Mouse (Mus musculus) right cerebral cortex, postnatal 10 days (tissue): ENCODE data around the gene Gprin1.

Source experiments
- DNase-seq, 2 experiments: peaks; one replicate each; pipeline ENCODE4 v3.0.0; 2021; ENCODE audit warnings: low spot score in 2 of 2

Gprin1 gene

GRCm38 (mm10) chr13:54726131-54726530, 23.5 kb downstream of the Gprin1 start:
- no peak for DNase-seq

DNA sequence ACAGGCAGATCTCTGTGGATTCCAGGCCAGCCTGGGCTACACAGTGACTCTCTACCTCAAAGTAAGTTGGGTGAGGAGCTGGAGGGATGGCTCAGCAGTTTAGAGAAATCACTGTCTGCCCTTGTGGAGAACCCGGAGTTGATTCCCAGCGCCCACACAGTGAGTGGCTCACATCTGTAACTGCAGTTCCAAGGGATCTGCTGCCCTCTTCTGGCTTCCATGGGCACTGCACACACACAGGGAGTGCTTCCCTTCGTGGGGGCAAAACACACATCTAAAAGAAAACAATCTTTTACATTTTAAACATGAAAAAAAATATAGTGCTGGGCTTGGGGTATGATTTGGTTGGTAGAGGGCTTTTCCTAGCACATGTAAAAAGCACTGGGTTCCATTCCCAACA, 26.5 kb downstream of the Gprin1 start:
- DNase-seq, result no peak

- peak in 1 of 2 experiments; percentile 72 for DNase-seq
These were observed 32.8 kb downstream of the Gprin1 start for GRCm38 (mm10) chr13:54716916-54717315.

DNA sequence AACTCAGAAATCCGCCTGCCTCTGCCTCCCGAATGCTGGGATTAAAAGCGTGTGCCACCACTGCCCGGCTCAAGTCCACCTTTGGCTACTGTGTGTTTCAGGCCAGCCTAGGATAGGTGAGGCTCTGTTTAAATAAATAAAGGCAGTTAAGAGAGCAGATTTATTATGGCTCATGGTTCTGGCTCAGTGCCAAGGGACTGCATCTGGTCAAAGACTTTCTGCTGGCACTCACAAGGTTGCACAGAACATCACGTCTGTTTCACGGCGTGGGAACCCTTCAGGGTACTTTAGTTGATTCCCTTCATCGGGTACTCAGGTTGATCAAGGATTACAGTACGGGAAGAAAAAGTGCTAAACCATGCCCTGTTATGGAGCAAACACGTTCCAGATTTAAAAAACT, 34.7 kb downstream of the Gprin1 start:
- no peak for DNase-seq

DNA sequence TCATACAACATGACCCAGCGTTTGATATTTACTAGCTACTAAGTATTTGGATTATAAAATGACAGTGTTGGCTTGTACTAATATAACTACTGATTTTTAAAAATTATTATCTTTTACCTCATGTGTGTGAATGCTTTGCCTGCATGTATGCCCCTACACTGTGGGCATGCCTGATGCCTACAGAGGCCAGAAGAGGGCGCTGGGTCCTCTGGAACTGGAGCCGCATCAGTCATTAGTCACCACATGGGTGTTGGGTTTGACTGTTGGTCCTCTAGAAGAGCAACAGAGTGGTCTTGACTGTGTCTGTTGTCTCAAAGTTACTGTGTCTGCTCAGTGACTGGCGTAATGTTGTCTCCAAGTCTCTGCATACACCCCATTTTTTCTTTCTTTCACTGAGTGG, 35.3 kb downstream of the Gprin1 start:
- DNase-seq, result no peak

- no peak for DNase-seq
These were observed 38.8 kb downstream of the Gprin1 start for GRCm38 (mm10) chr13:54710866-54711265.

DNA sequence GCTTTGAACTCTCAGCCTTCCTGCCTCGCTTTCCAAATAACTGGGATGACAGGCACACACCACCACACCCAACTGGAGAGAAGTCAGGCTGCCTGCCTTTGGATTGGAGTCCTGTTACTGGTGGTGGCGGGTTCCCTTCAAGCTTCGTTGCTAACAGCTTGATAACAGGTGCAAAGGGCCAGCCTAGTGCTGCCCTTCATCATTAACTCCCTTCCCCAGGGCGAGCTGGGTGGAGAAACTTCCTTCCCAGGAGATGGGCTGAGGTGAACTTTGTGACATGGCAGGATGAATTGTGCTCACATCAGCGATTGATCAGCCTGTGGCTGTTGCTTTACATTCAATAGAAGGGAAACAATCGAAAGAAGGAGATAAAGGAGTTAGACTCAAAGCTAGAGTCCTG, 44.8 kb downstream of the Gprin1 start:
- no peak for DNase-seq

DNA sequence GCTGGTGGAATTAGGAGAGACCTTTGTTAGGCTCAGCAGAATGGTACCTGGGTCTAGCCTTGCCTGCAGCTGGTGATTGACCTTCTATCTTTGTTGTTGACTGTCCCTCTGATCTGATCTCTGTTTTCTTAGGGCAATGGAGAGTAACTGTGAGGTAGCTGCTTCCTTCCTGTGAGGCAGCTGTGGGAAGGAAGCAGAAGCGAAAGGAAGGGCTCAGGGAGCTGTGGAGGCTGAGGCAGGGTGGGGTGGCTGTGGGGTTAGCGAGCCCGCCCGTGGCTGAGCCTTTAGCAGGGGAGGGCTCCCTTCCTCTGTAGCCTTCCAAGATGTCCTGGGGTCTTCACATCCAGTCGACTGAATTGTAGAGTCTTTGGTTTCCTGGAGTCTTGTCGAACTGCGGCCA, 47.2 kb downstream of the Gprin1 start:
- DNase-seq, result no peak

DNA sequence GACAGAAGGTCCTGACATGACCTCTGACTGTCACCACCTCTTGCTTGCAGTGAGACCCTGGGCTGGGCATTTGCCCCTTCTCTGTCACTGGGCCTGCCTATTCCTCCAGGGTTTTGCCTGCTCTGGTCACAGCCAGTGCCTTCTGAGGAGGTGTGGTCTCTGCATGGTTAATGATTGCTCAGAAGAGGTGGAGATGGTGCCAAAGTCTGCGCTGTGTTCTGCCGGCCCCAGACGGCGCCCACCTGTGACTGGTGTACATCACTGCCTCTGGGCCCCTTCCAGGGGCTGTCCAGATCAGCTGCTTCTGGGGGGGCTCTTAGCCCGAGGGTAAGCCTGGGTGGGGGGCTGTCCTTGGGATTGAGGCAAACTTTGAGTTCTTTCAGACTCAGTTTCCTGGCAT, 48.4 kb downstream of the Gprin1 start, which contains the start of gene Cdhr2:
Gene Cdhr2 (plus strand): TSS at position 219 of the 400 bp plus-strand sequence.
- DNase-seq, result no peak

DNA sequence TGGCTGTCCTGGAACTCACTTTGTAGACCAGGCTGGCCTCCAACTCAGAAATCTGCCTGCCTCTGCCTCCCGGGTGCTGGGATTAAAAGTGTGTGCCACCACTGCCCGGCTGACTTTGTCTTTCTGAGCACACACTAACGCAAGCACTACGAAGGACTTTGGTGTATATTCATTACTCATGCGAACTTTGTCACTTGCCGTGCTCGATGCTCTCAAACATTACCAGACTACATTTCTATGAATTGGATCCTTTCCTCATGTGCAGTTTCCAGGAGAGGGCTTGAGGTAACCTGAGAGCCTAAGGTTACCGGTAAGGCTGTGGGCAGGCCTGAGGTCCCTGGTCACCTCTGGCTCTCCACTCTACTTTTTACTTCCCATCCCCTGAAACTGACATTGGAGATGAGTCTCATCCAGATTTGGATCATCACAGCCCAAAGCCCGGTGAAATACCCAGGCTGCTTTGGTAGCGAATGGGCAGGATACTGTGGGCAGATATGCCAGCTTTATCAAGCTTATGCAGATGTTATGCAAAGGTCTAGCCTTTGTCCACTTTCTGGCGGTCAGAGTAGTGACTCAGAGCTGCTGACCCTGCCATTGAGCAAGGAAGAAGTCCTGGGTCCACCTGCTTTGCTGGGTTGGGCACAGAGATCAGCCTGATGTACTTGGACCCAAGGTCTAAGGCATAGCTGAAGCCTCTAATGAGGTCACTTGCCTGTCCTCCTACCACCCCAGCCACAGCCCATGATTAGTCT, 54.0 kb downstream of the Gprin1 start:
- no peak for DNase-seq

GRCm38 (mm10) chr13:54694348-54695060, 55.2 kb downstream of the Gprin1 start:
- DNase-seq, result peak in 1 of 2 experiments; percentile 90

DNA sequence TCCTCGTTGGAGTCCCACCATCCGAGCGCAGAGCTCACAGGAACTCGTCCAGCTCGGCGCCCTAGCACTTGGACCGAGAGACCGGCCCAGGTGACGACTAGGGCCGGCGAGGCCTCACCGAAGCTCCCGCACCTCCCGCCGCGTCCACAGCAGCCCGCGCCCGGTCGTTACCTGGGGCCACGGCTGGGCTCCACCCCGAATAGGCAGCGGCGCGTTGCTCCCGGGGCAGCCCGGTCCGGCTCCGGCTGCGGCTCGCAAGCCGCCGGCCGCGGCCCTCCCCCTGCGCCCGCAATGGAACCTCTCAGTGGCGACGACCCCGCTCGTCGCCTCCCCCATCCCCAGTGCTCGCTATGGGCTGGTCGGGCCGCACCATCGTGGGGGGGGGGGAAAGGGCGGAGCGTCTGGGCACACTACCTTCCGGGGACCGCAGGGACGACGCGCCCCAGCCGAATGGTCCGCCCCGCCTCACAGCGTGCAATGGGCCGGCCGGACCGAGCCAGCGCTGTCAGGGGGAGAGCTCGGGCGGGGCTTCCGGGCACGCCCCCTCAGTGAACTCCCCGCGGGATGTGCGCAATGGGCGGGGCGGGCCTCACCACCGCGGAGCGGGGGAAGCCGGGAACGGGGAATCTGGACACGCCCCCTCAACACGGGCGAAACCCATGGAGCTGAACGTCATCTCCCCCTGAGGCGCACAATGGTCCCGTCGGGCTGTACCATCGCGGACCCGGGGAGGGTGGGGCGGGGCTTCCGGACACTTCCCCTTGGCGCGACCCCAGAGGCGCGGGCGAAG, 55.9 kb downstream of the Gprin1 start, which contains the start of gene Rnf44:
Gene Rnf44 (minus strand): TSS at position 350 of the 790 bp plus-strand sequence.
- DNase-seq, result peak; percentile 99

GRCm38 (mm10) chr13:54692711-54693557, 56.7 kb downstream of the Gprin1 start:
- DNase-seq, result no peak

DNA sequence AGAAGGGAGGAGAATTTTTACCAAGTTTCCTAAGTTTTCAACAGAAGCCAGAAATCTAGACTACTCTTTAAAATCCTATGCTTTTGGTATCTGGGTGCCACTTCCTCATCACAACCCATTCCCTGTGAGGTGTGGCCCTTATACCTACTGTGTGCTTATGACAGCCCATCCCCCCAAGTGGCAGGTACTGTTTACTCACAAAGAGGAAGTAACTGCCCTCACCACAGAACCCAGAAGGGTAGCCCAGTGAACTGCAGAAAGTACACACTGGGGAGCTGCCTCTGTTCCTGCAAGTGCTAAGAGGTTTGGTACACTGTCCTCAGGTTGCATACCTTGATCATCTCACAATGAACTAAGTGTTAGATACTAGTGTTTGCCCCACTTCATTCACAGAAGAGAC, 57.9 kb downstream of the Gprin1 start:
- DNase-seq, result no peak

- no peak for DNase-seq
These were observed 59.4 kb downstream of the Gprin1 start for GRCm38 (mm10) chr13:54690151-54690740.

- peak; percentile 98 for DNase-seq
These were observed 61.9 kb downstream of the Gprin1 start for GRCm38 (mm10) chr13:54687575-54688424.

DNA sequence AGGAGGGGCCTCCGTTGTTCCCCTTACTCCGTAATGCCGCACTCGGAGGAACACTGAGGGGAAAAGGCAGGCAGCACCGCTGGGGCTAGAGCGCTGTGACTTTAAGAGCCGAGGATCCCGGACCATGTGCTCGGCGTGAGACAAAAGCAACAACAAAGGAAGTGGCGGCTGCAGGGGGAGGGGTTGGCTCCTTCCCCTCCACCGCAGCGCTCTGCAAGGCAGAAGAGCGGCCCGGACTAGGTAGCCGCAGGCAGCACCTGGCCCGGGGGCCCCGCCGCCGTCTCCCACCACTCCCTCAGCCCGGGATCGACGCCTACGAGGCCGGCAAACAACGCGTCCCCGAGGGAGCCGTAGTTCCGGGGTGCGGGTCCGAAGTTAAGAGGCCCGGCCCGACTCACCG, 62.6 kb downstream of the Gprin1 start:
- peak; percentile 85 to 89 for DNase-seq
